Comparison of ENCODE assay signal across 18 mouse cellular contexts in genomic region chr11:116298221-116298620, GRCm38 (mm10). TPM values are rescaled to one million over a fixed set of nuclear protein-coding genes. Genes with fewer than 3 reads are reported as not detected.
A peak's percentile ranks its signal among the peaks of the same experiment; 100 is the strongest.
DNase-seq lines count a peak whose midpoint lies in the region; ATAC-seq and TF ChIP-seq lines count a peak whose summit lies in the region.
"Had no signal": no experiment of that assay in that cellular context is flagged by ENCODE, and none has a peak within 500 bp of the region (broad histone marks: within the 10 kb centered on the region; RNA-seq: fewer than 3 reads in every experiment).

No protein-coding gene starts in this region.

- no peak for TF ChIP-seq CTCF in layer of hippocampus, adult 2 months (conservative IDR thresholded peaks at IDR 0.05)

- DNase-seq in cerebellum, adult 11-12 months: peak; percentile 86
- DNase-seq in brain, adult 2 months (ENCODE audit: low read depth, low spot score): peak; percentile 75
- DNase-seq in cerebellum, adult 8-10 months: peak; percentile 70
- peak; percentile 65 to 77 for DNase-seq in cerebellum, postnatal 14 days
- DNase-seq in layer of hippocampus, adult 2 months (ENCODE audit: low spot score in 2 of 2): no peak
- no peak for DNase-seq in left cerebral cortex, postnatal 25 days (ENCODE audit: low spot score in 2 of 2)
- no peak for DNase-seq in heart, adult 11 months
- DNase-seq: adrenal gland, postnatal 14 days; gastrocnemius, postnatal 14 days; kidney, adult 8-10 months had no signal

- no peak overlapping the region for H3K27ac ChIP-seq in layer of hippocampus, adult 2 months
- H3K27ac ChIP-seq: forebrain, embryonic 15.5 days; hindbrain, embryonic 10.5 days; hindbrain, embryonic 14.5 days; intestine, embryonic 15.5 days had no signal

- H3K4me3 ChIP-seq in layer of hippocampus, adult 2 months: no peak overlapping the region
- H3K4me3 ChIP-seq: forebrain, embryonic 15.5 days; heart, embryonic 12.5 days; hindbrain, embryonic 10.5 days; intestine, embryonic 15.5 days had no signal

- ATAC-seq in cerebellum, adult (ENCODE audit: insufficient number of reproducible peaks, low FRiP score, low TSS enrichment): no peak
- ATAC-seq: forebrain, embryonic 15.5 days; intestine, embryonic 15.5 days had no signal

- intact Hi-C loops in left cerebral cortex, postnatal 25 days (cut with DNase I): no loop called here

RNA-seq across cellular contexts. Expression of gene Exoc7, which starts 8.8 kb away (rescaled TPM):
- total RNA-seq in layer of hippocampus, adult 2 months (2021): 10 to 100 TPM; 83.2 to 94.8 TPM
- 10 to 100 TPM; 95.7 to 97.4 TPM for total RNA-seq in left cerebral cortex, postnatal 25 days (2021)

RNA-seq across cellular contexts. Expression of gene Galr2, which starts 17.5 kb away (rescaled TPM):
- total RNA-seq in layer of hippocampus, adult 2 months (2021): not detected
- not detected for total RNA-seq in left cerebral cortex, postnatal 25 days (2021)
- total RNA-seq: adrenal gland, postnatal 14 days; heart, adult 8-10 months; heart, postnatal 25 days had no signal

RNA-seq across cellular contexts. Expression of gene Srp68, which starts 24.2 kb away (rescaled TPM):
- total RNA-seq in layer of hippocampus, adult 2 months (2021): 10 to 100 TPM; 63.7 to 64.1 TPM
- 10 to 100 TPM; 65.8 to 69.8 TPM for total RNA-seq in left cerebral cortex, postnatal 25 days (2021)

RNA-seq across cellular contexts. Expression of gene Foxj1, which starts 37.0 kb away (rescaled TPM):
- total RNA-seq in layer of hippocampus, adult 2 months (2021): 1 to 10 TPM; 4.3 to 5.9 TPM
- 1 to 10 TPM; 4.8 to 6.3 TPM for total RNA-seq in left cerebral cortex, postnatal 25 days (2021)
- total RNA-seq: heart, postnatal 25 days had no signal

Comparison
In these comparisons a context has a peak if more than half of its experiments do, and no peak if none do; other contexts are left out.
1. DNase-seq: peak in cerebellum, adult 11-12 months (single experiment), brain, adult 2 months (single experiment), cerebellum, adult 8-10 months (single experiment) and cerebellum, postnatal 14 days (2 of 2); none in layer of hippocampus, adult 2 months (0 of 2), left cerebral cortex, postnatal 25 days (0 of 2) and heart, adult 11 months (single experiment).